Mouse (Mus musculus): ENCODE results near the gene Agpat3. TPM values are rescaled to one million over a fixed set of nuclear protein-coding genes. Genes with fewer than 3 reads are reported as not detected.

Gene Agpat3
- total RNA-seq, 1 experiment from 2014 or later: 10.9 TPM

- no peak for ATAC-seq (replicated peaks in 1 of 2; ENCODE audit: insufficient read depth in 1 of 2, low FRiP score in 2 of 2, low TSS enrichment in 1 of 2, low read depth in 1 of 2, poor library complexity in 2 of 2, severe bottlenecking in 2 of 2)
These were observed 40.2 kb downstream of the Agpat3 start for GRCm38 (mm10) chr10:78311886-78312635.

GRCm38 (mm10) chr10:78310747-78311267 lies 41.5 kb downstream of the Agpat3 start:
- ATAC-seq (replicated peaks in 1 of 2; ENCODE audit: insufficient read depth in 1 of 2, low FRiP score in 2 of 2, low TSS enrichment in 1 of 2, low read depth in 1 of 2, poor library complexity in 2 of 2, severe bottlenecking in 2 of 2): no peak

GRCm38 (mm10) chr10:78308617-78309016 lies 43.7 kb downstream of the Agpat3 start:
- no peak for ATAC-seq (replicated peaks in 1 of 2; ENCODE audit: insufficient read depth in 1 of 2, low FRiP score in 2 of 2, low TSS enrichment in 1 of 2, low read depth in 1 of 2, poor library complexity in 2 of 2, severe bottlenecking in 2 of 2)

- no peak for ATAC-seq (replicated peaks in 1 of 2; ENCODE audit: insufficient read depth in 1 of 2, low FRiP score in 2 of 2, low TSS enrichment in 1 of 2, low read depth in 1 of 2, poor library complexity in 2 of 2, severe bottlenecking in 2 of 2)
These were observed 44.9 kb downstream of the Agpat3 start for GRCm38 (mm10) chr10:78307391-78307790.

- ATAC-seq (replicated peaks in 1 of 2; ENCODE audit: insufficient read depth in 1 of 2, low FRiP score in 2 of 2, low TSS enrichment in 1 of 2, low read depth in 1 of 2, poor library complexity in 2 of 2, severe bottlenecking in 2 of 2): no peak
These were observed 46.3 kb downstream of the Agpat3 start for GRCm38 (mm10) chr10:78306027-78306426.

- no peak for ATAC-seq (replicated peaks in 1 of 2; ENCODE audit: insufficient read depth in 1 of 2, low FRiP score in 2 of 2, low TSS enrichment in 1 of 2, low read depth in 1 of 2, poor library complexity in 2 of 2, severe bottlenecking in 2 of 2)
These were observed 47.3 kb downstream of the Agpat3 start for GRCm38 (mm10) chr10:78304996-78305395.

GRCm38 (mm10) chr10:78303675-78304074 lies 48.6 kb downstream of the Agpat3 start:
- peak; percentile 79 to 85 for ATAC-seq (replicated peaks in 1 of 2; ENCODE audit: insufficient read depth in 1 of 2, low FRiP score in 2 of 2, low TSS enrichment in 1 of 2, low read depth in 1 of 2, poor library complexity in 2 of 2, severe bottlenecking in 2 of 2)

GRCm38 (mm10) chr10:78300061-78300460 lies 52.2 kb downstream of the Agpat3 start:
- no peak for ATAC-seq (replicated peaks in 1 of 2; ENCODE audit: insufficient read depth in 1 of 2, low FRiP score in 2 of 2, low TSS enrichment in 1 of 2, low read depth in 1 of 2, poor library complexity in 2 of 2, severe bottlenecking in 2 of 2)

- no peak for ATAC-seq (replicated peaks in 1 of 2; ENCODE audit: insufficient read depth in 1 of 2, low FRiP score in 2 of 2, low TSS enrichment in 1 of 2, low read depth in 1 of 2, poor library complexity in 2 of 2, severe bottlenecking in 2 of 2)
These were observed 53.3 kb downstream of the Agpat3 start for GRCm38 (mm10) chr10:78298651-78299644.

GRCm38 (mm10) chr10:78297576-78298484 lies 54.5 kb downstream of the Agpat3 start:
- peak; percentile 97 to 98 for ATAC-seq (replicated peaks in 1 of 2; ENCODE audit: insufficient read depth in 1 of 2, low FRiP score in 2 of 2, low TSS enrichment in 1 of 2, low read depth in 1 of 2, poor library complexity in 2 of 2, severe bottlenecking in 2 of 2)

- ATAC-seq (replicated peaks in 1 of 2; ENCODE audit: insufficient read depth in 1 of 2, low FRiP score in 2 of 2, low TSS enrichment in 1 of 2, low read depth in 1 of 2, poor library complexity in 2 of 2, severe bottlenecking in 2 of 2): no peak
These were observed 55.3 kb downstream of the Agpat3 start for GRCm38 (mm10) chr10:78296980-78297379.

GRCm38 (mm10) chr10:78296371-78296770 lies 55.9 kb downstream of the Agpat3 start:
- no peak for ATAC-seq (replicated peaks in 1 of 2; ENCODE audit: insufficient read depth in 1 of 2, low FRiP score in 2 of 2, low TSS enrichment in 1 of 2, low read depth in 1 of 2, poor library complexity in 2 of 2, severe bottlenecking in 2 of 2)

- ATAC-seq (replicated peaks in 1 of 2; ENCODE audit: insufficient read depth in 1 of 2, low FRiP score in 2 of 2, low TSS enrichment in 1 of 2, low read depth in 1 of 2, poor library complexity in 2 of 2, severe bottlenecking in 2 of 2): no peak
These were observed 58.7 kb downstream of the Agpat3 start for GRCm38 (mm10) chr10:78293576-78293975.

GRCm38 (mm10) chr10:78292381-78292780 lies 59.9 kb downstream of the Agpat3 start:
- no peak for ATAC-seq (replicated peaks in 1 of 2; ENCODE audit: insufficient read depth in 1 of 2, low FRiP score in 2 of 2, low TSS enrichment in 1 of 2, low read depth in 1 of 2, poor library complexity in 2 of 2, severe bottlenecking in 2 of 2)

- no peak for ATAC-seq (replicated peaks in 1 of 2; ENCODE audit: insufficient read depth in 1 of 2, low FRiP score in 2 of 2, low TSS enrichment in 1 of 2, low read depth in 1 of 2, poor library complexity in 2 of 2, severe bottlenecking in 2 of 2)
These were observed 61.4 kb downstream of the Agpat3 start for GRCm38 (mm10) chr10:78290730-78291535.

- ATAC-seq (replicated peaks in 1 of 2; ENCODE audit: insufficient read depth in 1 of 2, low FRiP score in 2 of 2, low TSS enrichment in 1 of 2, low read depth in 1 of 2, poor library complexity in 2 of 2, severe bottlenecking in 2 of 2): no peak
These were observed 63.4 kb downstream of the Agpat3 start for GRCm38 (mm10) chr10:78288896-78289295.

All from hematopoietic stem cell, adult 5-6 weeks (primary cell).